Mouse (Mus musculus) thymus, postnatal 10 days (tissue): ENCODE measurements at regions not wholly inside any gene's neighbourhood (a gene's known extent, or its start where the extent isn't known, plus 50 kb on each side); places are given as distances from the start of the nearest gene placed in this dataset.

Experiments
- DNase-seq, 2 experiments: peaks; one replicate each; pipeline ENCODE4 v3.0.0; 2021; ENCODE audit warnings: low spot score in 2 of 2

GRCm38 (mm10) chr3:14952169-14952729 is 66.2 kb downstream of the Car2 start:
- no peak for DNase-seq

DNA sequence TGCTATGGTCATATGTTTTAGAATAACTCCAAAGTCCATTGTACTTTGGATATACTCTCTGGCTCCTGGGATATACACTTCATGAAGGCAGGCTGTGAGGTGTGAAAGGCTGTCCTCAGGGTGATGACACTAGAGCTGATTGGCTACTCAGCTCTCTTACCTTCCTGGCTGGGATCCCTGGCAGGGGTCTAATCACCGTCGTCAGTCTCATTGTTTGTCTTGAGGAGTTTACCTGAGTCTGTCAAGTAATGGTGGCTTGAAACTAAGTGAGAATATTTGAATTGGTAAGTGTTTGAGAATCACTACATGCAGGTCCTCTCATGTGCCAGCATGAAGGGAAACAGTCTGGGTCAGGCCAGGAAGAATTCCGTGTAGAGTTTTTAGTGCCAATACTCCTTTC is 66.9 kb downstream of the Car2 start:
- no peak for DNase-seq

GRCm38 (mm10) chr3:14957481-14957880 is 71.4 kb downstream of the Car2 start:
- DNase-seq = no peak

DNA sequence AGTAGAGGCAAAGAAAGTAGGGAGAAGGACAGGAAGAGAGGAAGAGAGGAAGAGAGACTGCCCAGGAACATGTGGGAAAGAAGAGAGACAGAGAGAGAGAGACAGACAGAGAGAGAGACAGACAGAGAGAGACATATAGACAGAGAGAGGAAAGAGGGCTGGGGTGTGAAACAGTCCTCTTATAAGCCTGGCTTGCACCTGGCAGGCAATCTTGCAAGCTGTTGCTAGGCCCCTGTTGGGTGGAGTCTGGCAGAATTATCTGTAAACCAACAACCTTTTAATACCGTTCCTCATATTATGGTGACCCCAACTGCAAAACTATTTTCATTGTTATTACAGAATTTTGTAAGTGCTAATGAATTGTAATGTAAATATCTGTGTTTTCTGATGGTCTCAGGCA is 72.2 kb downstream of the Car2 start:
- DNase-seq = no peak

DNA sequence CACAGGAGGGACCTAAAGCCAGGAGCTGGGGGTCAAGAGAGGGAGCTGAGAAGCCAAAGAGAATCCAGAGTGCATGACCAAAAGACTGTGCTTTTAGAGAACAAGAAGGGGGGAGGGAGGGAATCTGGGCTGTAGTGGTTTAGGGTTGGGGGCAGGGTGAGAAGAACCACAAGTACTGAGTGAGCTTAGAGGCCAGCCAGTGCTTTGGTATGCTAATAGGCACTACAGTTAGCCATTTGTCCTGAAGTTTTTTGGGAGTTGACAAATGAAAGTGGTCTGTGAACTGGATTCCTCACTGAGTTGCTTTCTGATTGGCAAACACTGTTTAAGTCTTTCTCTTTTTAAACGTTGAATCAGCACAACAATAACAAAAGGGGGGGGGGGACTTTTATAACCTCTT is 73.5 kb downstream of the Car2 start:
- DNase-seq = no peak

DNA sequence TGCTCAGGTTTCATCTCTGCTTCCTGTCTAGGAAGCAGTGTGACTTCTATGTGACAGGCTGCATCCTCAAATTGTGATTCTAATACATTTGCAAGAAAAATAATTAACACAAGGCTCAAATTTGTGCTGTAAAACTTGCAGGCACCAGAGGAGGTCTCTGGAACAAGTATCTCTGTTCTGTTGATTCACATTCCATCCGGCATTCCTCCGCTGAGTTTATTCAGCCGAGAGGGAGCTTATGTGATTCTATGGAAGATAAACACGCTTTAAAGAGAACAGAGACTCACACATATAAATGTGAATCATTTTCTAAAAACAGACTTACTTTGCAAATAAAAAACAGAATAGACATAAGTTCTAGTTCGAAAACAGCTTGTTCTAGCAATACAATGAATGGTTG is 78.7 kb downstream of the Car2 start:
- DNase-seq = no peak

DNA sequence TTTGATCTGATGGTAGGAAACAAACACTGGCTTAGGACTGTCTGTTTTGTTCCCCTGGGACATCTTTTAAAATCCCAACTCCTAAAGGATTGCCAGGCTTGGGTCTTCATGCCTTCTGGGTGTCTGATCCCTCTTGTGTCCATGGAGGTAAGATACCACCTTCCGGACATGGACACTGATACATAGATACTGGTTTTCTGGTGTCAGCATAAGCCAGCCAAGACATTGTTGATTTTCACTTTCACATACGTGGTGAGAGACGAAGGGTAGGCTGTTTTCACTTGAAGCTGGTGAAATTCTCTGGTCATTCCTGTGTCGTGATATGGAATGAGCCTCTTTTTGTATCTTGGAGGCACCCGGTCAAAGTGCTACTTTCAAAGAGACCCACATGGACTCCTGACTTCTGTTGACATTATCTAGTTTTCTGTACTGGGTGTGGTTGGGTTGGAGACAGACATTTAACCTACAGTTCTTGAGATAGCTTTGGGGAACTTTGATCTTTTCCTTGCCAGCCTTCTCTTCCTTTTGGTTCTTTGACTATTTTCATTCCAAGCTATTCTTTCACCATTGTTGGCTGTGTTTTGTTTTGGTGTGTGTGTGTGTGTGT is 79.5 kb downstream of the Car2 start:
- no peak for DNase-seq

- no peak for DNase-seq
Measured at GRCm38 (mm10) chr3:14967235-14967634, 81.2 kb downstream of the Car2 start.

DNA sequence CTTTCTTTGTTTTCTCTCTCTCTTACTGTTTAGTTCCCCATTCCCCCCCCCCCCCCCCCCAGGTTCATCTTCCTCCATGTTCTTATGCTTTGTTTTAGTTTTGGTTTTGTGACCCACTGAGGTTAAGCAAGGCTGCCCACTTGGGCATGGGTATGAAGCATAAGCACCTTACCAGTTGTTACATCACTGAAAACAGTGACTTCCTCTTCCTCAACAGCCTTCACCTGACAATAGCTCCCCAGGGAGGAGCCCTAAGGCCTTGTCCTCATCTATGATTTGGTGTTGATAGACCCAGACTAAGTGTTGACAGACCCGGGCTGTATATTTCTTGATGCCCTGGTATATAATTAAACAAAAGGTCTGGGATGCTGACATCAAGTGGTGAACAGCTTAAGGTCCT is 82.3 kb downstream of the Car2 start:
- DNase-seq = no peak

DNA sequence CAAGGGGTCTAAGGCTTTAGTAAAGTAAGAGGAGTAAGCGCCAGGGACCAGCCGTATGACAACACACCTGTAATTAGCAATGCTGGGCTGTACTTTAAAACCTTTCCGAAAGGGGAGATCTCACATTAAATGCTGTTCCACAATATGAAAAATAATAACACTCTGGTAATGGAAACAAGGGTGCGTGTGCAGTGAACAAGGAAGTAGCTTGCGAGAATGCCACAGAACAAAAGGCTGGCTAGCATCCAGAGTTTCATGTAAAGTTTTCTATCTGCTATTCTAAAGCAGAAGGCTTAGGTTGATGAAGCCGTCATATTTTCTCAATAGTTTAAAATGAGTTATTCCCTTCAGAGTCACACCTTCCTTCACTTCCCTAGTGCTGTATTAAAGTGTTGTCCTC is 83.6 kb downstream of the Car2 start:
- DNase-seq = no peak

DNA sequence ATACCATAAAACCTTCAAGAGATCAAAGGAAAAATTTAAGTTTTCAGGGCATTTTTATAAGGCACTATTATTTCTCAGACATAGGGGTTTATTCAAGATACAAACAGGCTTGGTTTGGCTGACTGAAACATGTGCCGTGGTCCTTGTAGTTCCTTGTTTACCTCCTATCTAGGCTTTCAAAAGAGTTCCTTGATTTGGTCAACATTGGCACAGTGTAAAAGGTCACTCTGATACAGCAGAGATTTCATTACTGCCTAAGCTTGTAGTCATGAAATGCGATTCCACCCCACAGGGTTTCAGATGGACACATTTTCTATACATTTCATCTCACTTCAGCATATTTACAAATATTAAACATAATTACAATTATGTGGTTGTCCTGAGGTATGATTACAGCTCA is 85.6 kb downstream of the Car2 start:
- no peak for DNase-seq

GRCm38 (mm10) chr3:14974758-14975157 is 88.7 kb downstream of the Car2 start:
- DNase-seq = no peak

DNA sequence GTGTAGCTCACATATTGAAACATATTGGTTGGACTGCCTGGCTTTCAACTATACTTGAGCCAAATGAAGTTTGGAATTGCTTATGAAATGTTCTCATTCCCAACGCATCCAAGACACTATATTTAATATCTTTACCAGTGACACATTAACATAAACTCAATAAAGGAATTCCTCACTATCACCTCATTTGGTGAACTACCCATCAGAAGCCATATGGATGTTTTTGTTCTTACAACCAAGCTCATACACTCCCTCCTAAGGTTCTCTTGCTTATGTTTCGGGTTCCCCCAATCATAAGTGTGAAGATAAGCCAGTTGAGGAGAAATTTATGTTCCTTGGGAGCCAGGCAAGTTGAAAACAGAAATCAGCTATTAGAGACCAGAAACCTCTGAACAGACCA is 89.1 kb downstream of the Car2 start:
- DNase-seq = no peak

DNA sequence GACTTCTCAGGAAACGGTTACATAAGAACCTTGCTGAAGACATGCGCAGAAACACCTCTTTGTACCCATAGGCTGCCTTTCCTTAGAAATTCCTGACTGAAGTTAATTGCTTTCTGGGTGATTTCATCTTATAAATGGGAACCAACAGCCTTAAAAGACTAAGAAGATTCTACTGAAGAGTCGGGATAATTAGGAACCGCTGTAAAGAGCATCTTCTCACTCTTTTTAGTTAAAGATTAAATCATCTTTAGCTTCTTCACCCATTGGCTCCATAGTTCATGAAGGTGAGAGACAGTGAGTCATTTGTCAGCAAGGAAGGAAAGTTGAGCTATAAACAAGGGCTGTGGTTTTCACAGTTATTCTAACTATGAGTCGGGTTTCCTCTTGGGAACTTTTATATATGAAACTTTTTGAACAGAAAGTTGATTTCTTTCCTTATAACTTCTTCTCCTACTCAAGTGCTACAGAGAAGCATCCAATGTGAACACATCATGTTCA is 93.1 kb downstream of the Car2 start:
- DNase-seq = no peak

GRCm38 (mm10) chr3:14989635-14990034 is 103.6 kb downstream of the Car2 start:
- no peak for DNase-seq

GRCm38 (mm10) chr3:14993936-14994335 is 107.9 kb downstream of the Car2 start:
- no peak for DNase-seq

GRCm38 (mm10) chr3:14997241-14997640 is 111.2 kb downstream of the Car2 start:
- no peak for DNase-seq

DNA sequence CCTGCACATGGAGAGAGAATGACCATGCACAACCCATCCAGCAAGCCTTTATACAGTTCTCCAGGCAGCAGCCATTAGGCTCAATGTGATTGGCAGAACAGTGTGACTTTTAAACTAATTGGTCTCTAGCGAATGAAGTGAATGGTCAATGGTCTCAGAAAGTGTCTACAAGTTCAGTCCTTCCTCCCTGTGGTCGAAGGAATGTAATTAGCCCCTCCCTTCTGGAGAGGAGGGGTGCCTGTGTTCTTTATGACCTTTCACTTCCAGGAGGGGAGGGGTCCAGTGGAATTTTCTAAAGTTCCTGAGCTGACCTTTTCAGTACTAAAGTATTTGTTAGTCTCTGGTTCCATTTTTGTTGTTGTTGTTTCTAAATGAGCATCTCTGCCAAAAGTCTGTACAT is 112.4 kb downstream of the Car2 start:
- no peak for DNase-seq

DNA sequence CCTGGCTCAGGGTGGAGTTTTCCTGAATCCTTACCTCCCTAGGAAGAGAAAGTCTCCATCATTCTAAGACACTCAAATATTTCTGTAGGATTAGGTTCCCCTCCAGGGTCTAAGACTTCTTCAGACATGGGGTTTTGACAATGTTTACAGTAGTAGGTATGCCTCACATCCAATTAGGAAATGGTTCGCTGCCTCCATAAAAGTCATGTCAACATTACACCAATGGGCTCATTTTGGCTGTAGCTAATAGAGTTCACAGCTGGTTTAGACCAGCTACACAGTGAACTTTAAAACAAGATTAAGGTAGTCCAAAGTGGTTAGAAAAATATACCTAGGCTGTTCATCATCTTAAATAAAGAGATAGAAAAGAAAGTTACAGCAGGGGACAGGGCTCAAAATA is 113.3 kb downstream of the Car2 start:
- no peak for DNase-seq

DNA sequence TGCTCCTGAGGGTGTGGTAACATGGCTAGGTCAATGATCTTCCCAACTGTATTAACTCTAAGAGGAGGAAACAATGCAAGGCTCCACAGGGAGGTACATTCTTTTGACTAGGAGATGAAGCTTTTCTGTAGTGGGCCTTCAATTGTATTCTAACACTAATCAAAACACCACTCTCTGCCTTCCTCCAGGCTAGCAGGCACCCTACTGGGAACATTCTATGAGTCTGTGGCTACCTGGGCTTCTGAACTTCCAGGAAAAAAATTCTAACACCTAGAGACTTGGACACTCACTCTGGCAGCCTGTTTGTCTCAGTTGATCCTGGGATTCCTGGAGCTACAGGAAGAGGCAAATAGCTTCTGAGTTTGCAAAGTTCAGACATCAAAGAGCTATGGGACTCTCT is 113.8 kb downstream of the Car2 start:
- no peak for DNase-seq

GRCm38 (mm10) chr3:15000657-15001056 is 114.6 kb downstream of the Car2 start:
- DNase-seq = no peak

GRCm38 (mm10) chr3:15007821-15008220 is 121.7 kb downstream of the Car2 start:
- no peak for DNase-seq

GRCm38 (mm10) chr3:15008501-15008900 is 122.4 kb downstream of the Car2 start:
- no peak for DNase-seq

DNA sequence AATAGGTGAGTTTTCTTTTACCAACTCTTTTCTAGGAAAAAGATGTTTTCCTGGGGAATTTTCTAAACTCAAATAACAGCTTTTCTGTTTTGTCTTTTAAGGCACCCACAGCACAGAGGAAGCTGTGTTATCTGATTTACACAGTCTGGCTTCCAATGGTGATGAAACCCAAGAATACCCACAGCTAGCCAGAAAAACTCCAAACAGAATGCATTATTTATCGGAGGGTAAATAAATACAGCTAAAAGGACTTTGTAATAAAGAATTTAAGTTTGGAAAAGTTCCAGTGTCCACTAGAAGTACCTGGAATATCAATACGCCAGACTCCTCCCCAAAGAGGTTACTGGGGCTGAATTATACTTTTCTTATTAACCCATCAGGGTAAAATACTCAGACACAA is 123.7 kb downstream of the Car2 start:
- DNase-seq = no peak
